Mouse (Mus musculus) kidney, postnatal 0 days (tissue): ENCODE measurements around the gene P2rx1. TPM values are rescaled to one million over a fixed set of nuclear protein-coding genes. Genes with fewer than 3 reads are reported as not detected.
A peak's percentile ranks its signal among the peaks of the same experiment; 100 is the strongest.

Source experiments
- ATAC-seq: fragments of 200-750 bp; cut with Nextera tagmentation; replicated peaks from 2 replicates; pipeline ENCODE4 v1.8.0; 2017; ENCODE audit warnings: low read depth, moderate number of reproducible peaks, moderate TSS enrichment, moderate library complexity; ENCODE audit not compliant: low FRiP score
- DNase-seq: peaks from one replicate; pipeline ENCODE4 v3.0.0-alpha.2; 2016; ENCODE audit warnings: low spot score
- H3K27ac ChIP-seq: fragments of 300-500 bp; sonication (generic); 2 replicates; pipeline ENCODE4 v1.5.1; 2014; ENCODE audit warnings: mild to moderate bottlenecking
- H3K27me3 ChIP-seq: fragments of 300-500 bp; sonication (generic); 2 replicates; pipeline ENCODE4 v1.6.1; 2014; ENCODE audit warnings: low read length, mixed read lengths; ENCODE audit not compliant: insufficient read depth
- H3K36me3 ChIP-seq: fragments of 300-500 bp; sonication (generic); 2 replicates; pipeline ENCODE4 v1.6.1; 2014; ENCODE audit warnings: low read length, mixed read lengths; ENCODE audit not compliant: insufficient read depth
- H3K4me1 ChIP-seq: fragments of 300-500 bp; sonication (generic); replicated peaks from 2 replicates; pipeline ENCODE4 v1.6.1; 2014; ENCODE audit warnings: antibody characterized with exemption, low read length, mixed read lengths; ENCODE audit not compliant: insufficient read depth
- H3K4me2 ChIP-seq: fragments of 300-500 bp; sonication (generic); 2 replicates; pipeline ENCODE4 v1.6.1; 2014; ENCODE audit warnings: mild to moderate bottlenecking, low read length, moderate library complexity, mixed read lengths
- H3K4me3 ChIP-seq: fragments of 300-500 bp; sonication (generic); replicated peaks from 2 replicates; pipeline ENCODE4 v1.5.1; 2014; ENCODE audit warnings: low read depth, low read length
- H3K9ac ChIP-seq: fragments of 300-500 bp; sonication (generic); 2 replicates; pipeline ENCODE4 v1.6.1; 2014; ENCODE audit warnings: low read depth, low read length
- H3K9me3 ChIP-seq: fragments of 300-500 bp; sonication (generic); replicated peaks from 2 replicates; pipeline ENCODE4 v1.6.1; 2016; ENCODE audit warnings: low read length, inconsistent platforms, mixed read lengths
- CTCF ChIP-seq: IDR thresholded peaks from 2 replicates; pipeline ENCODE4 v1.5.1; 2016; ENCODE audit warnings: antibody characterized with exemption, low read depth, mild to moderate bottlenecking, moderate library complexity
- WGBS: fragments of 180-500 bp; shearing (Covaris S2); extraction: QIAGEN DNeasy Blood & Tissue Kit; methylation state at CpG from one replicate; pipeline ENCODE4 v1.1.7; 2014; 5-methylcytosine and 5-hydroxymethylcytosine counted together
- polyA plus RNA-seq: library from polyadenylated mRNA; unstranded; fragments of >200 nt; fragmentation: Nextera tagmentation; extraction: Ambion mirVana; gene quantifications from 2 replicates; pipeline ENCODE4 v1.2.1, GENCODE M21; 2015

Gene P2rx1
- polyA plus RNA-seq, 1 experiment from 2014 or later: 2.4 TPM

GRCm38 (mm10) chr11:72986745-72987144 lies 12.2 kb upstream of the P2rx1 start:
- DNase-seq (no peak), ATAC-seq (no peak)
- no peak overlapping the region for H3K4me2 ChIP-seq
- no peak overlapping the region for H3K9ac ChIP-seq
- H3K27ac ChIP-seq: no peak overlapping the region
- no peaks in the 10 kb centered on the region for H3K36me3 ChIP-seq
- no peaks in the 10 kb centered on the region for H3K27me3 ChIP-seq
- no peak for TF ChIP-seq CTCF
- WGBS: 72% methylated on average over 5 of the region's 5 CpGs
- no peaks in the 10 kb centered on the region for H3K9me3 ChIP-seq
- peaks cover 13% of the 10 kb centered on the region for H3K4me1 ChIP-seq
- no peak overlapping the region for H3K4me3 ChIP-seq

- 57% methylated on average over 5 of the region's 5 CpGs for WGBS
- peaks cover 17% of the 10 kb centered on the region for H3K4me1 ChIP-seq
- H3K27me3 ChIP-seq: no peaks in the 10 kb centered on the region
- no peak for TF ChIP-seq CTCF
- H3K9me3 ChIP-seq: no peaks in the 10 kb centered on the region
- H3K27ac ChIP-seq: no peak overlapping the region
- no peak for ATAC-seq
- no peak overlapping the region for H3K4me3 ChIP-seq
- no peaks in the 10 kb centered on the region for H3K36me3 ChIP-seq
- no peak overlapping the region for H3K4me2 ChIP-seq
- no peak overlapping the region for H3K9ac ChIP-seq
- DNase-seq: peak; percentile 31
These were observed 11.7 kb upstream of the P2rx1 start for GRCm38 (mm10) chr11:72987234-72987633.

- no peak overlapping the region for H3K27ac ChIP-seq
- TF ChIP-seq CTCF: no peak
- DNase-seq (no peak), ATAC-seq (no peak)
- H3K4me3 ChIP-seq: no peak overlapping the region
- H3K36me3 ChIP-seq: no peaks in the 10 kb centered on the region
- H3K27me3 ChIP-seq: no peaks in the 10 kb centered on the region
- no peak overlapping the region for H3K9ac ChIP-seq
- no peak overlapping the region for H3K4me2 ChIP-seq
- no peaks in the 10 kb centered on the region for H3K9me3 ChIP-seq
- peaks cover 17% of the 10 kb centered on the region for H3K4me1 ChIP-seq
- 75% methylated on average over 5 of the region's 5 CpGs for WGBS
These were observed 11.1 kb upstream of the P2rx1 start for GRCm38 (mm10) chr11:72987807-72988206.

GRCm38 (mm10) chr11:72989044-72989443 lies 9.9 kb upstream of the P2rx1 start:
- no peak for TF ChIP-seq CTCF
- no peak for DNase-seq
- Histone ChIP-seq H3K9me3 (no peaks in the 10 kb centered on the region), H3K27me3 (no peaks in the 10 kb centered on the region), H3K9ac (no peak overlapping the region), H3K27ac (no peak overlapping the region), H3K36me3 (no peaks in the 10 kb centered on the region), H3K4me2 (no peak overlapping the region), H3K4me3 (no peak overlapping the region), H3K4me1 (peaks cover 17% of the 10 kb centered on the region)
- 72% methylated on average over 6 of the region's 6 CpGs for WGBS
- 0 out of 2 replicates have a peak, but pooled peaks have one; percentile 19 for ATAC-seq

GRCm38 (mm10) chr11:72990688-72991087 lies 8.2 kb upstream of the P2rx1 start:
- no peaks in the 10 kb centered on the region for H3K36me3 ChIP-seq
- no peak overlapping the region for H3K9ac ChIP-seq
- H3K27me3 ChIP-seq: no peaks in the 10 kb centered on the region
- DNase-seq (no peak), ATAC-seq (no peak)
- no peaks in the 10 kb centered on the region for H3K9me3 ChIP-seq
- no peak overlapping the region for H3K27ac ChIP-seq
- TF ChIP-seq CTCF: no peak
- no peak overlapping the region for H3K4me2 ChIP-seq
- WGBS: 62% methylated on average over 9 of the region's 9 CpGs
- peaks cover 17% of the 10 kb centered on the region for H3K4me1 ChIP-seq
- H3K4me3 ChIP-seq: no peak overlapping the region

- Histone ChIP-seq H3K27ac (0 out of 2 replicates have a peak overlapping the region, but pooled peaks have one; percentile 36), H3K4me2 (no peak overlapping the region), H3K4me1 (peaks cover 17% of the 10 kb centered on the region), H3K9ac (no peak overlapping the region), H3K4me3 (no peak overlapping the region), H3K36me3 (no peaks in the 10 kb centered on the region), H3K9me3 (no peaks in the 10 kb centered on the region), H3K27me3 (no peaks in the 10 kb centered on the region)
- TF ChIP-seq CTCF: no peak
- ATAC-seq: no peak
- peak; percentile 72 for DNase-seq
- WGBS: 23% methylated on average over 9 of the region's 9 CpGs
These were observed 6.9 kb upstream of the P2rx1 start for GRCm38 (mm10) chr11:72991961-72992360.

- ATAC-seq: no peak
- no peak overlapping the region for H3K4me3 ChIP-seq
- H3K27me3 ChIP-seq: no peaks in the 10 kb centered on the region
- no peaks in the 10 kb centered on the region for H3K9me3 ChIP-seq
- DNase-seq: no peak
- no peaks in the 10 kb centered on the region for H3K36me3 ChIP-seq
- no peak for TF ChIP-seq CTCF
- no peak overlapping the region for H3K27ac ChIP-seq
- no peak overlapping the region for H3K9ac ChIP-seq
- 83% methylated on average over 6 of the region's 6 CpGs for WGBS
- H3K4me1 ChIP-seq: peaks cover 21% of the 10 kb centered on the region
- H3K4me2 ChIP-seq: no peak overlapping the region
These were observed 2.6 kb upstream of the P2rx1 start for GRCm38 (mm10) chr11:72996346-72996745.
